ENCODE assay signal across 22 mouse cellular contexts in the genomic region with DNA sequence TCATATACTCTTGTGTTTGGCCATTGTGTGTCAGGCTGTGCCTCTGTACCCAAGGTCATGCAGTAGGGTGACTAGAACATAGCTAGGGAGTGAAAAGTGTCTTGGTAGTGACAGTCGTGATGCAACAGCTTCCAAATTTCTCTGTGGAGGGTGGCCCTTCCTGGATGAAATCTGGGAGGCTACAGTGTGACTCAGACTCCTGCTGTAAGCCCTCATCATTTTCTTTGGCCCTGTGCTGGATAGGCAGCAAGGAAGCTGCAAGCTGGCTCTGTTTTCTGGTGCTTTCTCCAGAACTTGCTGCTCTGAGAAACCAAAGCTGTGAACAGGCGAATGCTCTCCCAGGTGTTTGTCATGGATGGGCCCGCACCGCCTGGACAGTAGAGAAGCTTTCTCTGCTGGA.
"Had no signal": no experiment of that assay in that cellular context is flagged by ENCODE, and none has a peak within 500 bp of the region (broad histone marks: within the 10 kb centered on the region; RNA-seq: fewer than 3 reads in every experiment).

No protein-coding gene starts in this region.

- H3K27ac ChIP-seq: left cerebral cortex, adult 2 months; limb, embryonic 12.5 days; limb, embryonic 15.5 days; liver, embryonic 14.5 days; lung, embryonic 15.5 days; neural tube, embryonic 12.5 days; neural tube, embryonic 15.5 days; stomach, postnatal 0 days had no signal

- H3K9me3 ChIP-seq: limb, embryonic 12.5 days; limb, embryonic 15.5 days; lung, embryonic 15.5 days; megakaryocyte, embryonic 14.5 days; neural tube, embryonic 12.5 days; neural tube, embryonic 15.5 days had no signal

- H3K4me2 ChIP-seq: limb, embryonic 12.5 days; limb, embryonic 15.5 days; lung, embryonic 15.5 days; midbrain, embryonic 11.5 days; neural tube, embryonic 12.5 days; neural tube, embryonic 15.5 days had no signal

- DNase-seq: kidney, adult 18-20 months; kidney, adult 9 months; kidney, postnatal 14 days; kidney, postnatal 4 days; layer of hippocampus, adult 9-11 months; lung, adult 18-20 months; lung, postnatal 10 days; lung, postnatal 36 days; midbrain, embryonic 14.5 days; right cerebral cortex, adult 18-20 months; right cerebral cortex, postnatal 14 days; right cerebral cortex, postnatal 4 days had no signal

- H3K4me1 ChIP-seq: lung, embryonic 15.5 days; megakaryocyte, embryonic 14.5 days; neural tube, embryonic 12.5 days had no signal

- H3K9ac ChIP-seq: limb, embryonic 12.5 days; limb, embryonic 15.5 days; liver, embryonic 14.5 days; lung, embryonic 15.5 days; neural tube, embryonic 12.5 days; neural tube, embryonic 15.5 days had no signal

- H3K27me3 ChIP-seq: limb, embryonic 12.5 days; limb, embryonic 15.5 days; lung, embryonic 15.5 days; neural tube, embryonic 12.5 days; neural tube, embryonic 15.5 days had no signal

- H3K36me3 ChIP-seq: limb, embryonic 12.5 days; limb, embryonic 15.5 days; lung, embryonic 15.5 days had no signal

- H3K4me3 ChIP-seq: left cerebral cortex, adult 2 months; limb, embryonic 12.5 days; limb, embryonic 15.5 days; lung, embryonic 15.5 days; megakaryocyte, embryonic 14.5 days; neural tube, embryonic 12.5 days; neural tube, embryonic 15.5 days had no signal
